Mouse (Mus musculus) spleen, adult 2 months (tissue): ENCODE data around the gene Calcb. TPM values are rescaled to one million over a fixed set of nuclear protein-coding genes. Genes with fewer than 3 reads are reported as not detected.

Experiments
- DNase-seq, 2 experiments: peaks; one replicate each; pipeline versions ENCODE4 v3.0.0 to v3.0.0-alpha.2; 2012 to 2021; ENCODE audit warnings: low spot score in 2 of 2, low read depth in 1 of 2
- H3K27ac ChIP-seq: fragments of 200-500 bp; 2 replicates; pipeline ENCODE4 v1.5.1; 2012; ENCODE audit warnings: low read length, inconsistent platforms; ENCODE audit not compliant: insufficient read depth
- H3K27me3 ChIP-seq: fragments of 200-500 bp; 2 replicates; pipeline ENCODE4 v1.6.1; 2012; ENCODE audit warnings: mild to moderate bottlenecking, moderate library complexity, low read length, inconsistent platforms; ENCODE audit not compliant: control insufficient read depth, insufficient read depth
- H3K36me3 ChIP-seq: fragments of 200-500 bp; 2 replicates; pipeline ENCODE4 v1.6.1; 2012; ENCODE audit warnings: mild to moderate bottlenecking, low read length, inconsistent platforms; ENCODE audit not compliant: control insufficient read depth, insufficient read depth
- H3K4me1 ChIP-seq: fragments of 200-500 bp; 2 replicates; pipeline ENCODE4 v1.6.1; 2011; ENCODE audit warnings: inconsistent platforms; ENCODE audit not compliant: control insufficient read depth, insufficient read depth, insufficient read length
- H3K4me3 ChIP-seq: fragments of 200-500 bp; 2 replicates; pipeline ENCODE4 v1.5.1; 2011; ENCODE audit warnings: mild to moderate bottlenecking, inconsistent platforms; ENCODE audit not compliant: insufficient read depth, insufficient read length; ENCODE audit errors: extremely low read depth
- CTCF ChIP-seq: fragments of 200-500 bp; IDR thresholded peaks from 2 replicates; pipeline ENCODE4 v1.5.1; 2011; ENCODE audit warnings: mild to moderate bottlenecking, inconsistent platforms; ENCODE audit not compliant: insufficient read depth, insufficient read length, insufficient replicate concordance; ENCODE audit errors: extremely low read depth
- POLR2A ChIP-seq: fragments of 200-500 bp; IDR thresholded peaks from 2 replicates; pipeline ENCODE4 v1.6.1; 2011; ENCODE audit warnings: low read depth, low read length, inconsistent platforms
- WGBS: fragments of 180-500 bp; shearing (Covaris S2); methylation state at CpG from one replicate; pipeline ENCODE4 v1.1.7; 2018; 5-methylcytosine and 5-hydroxymethylcytosine counted together
- polyA plus RNA-seq: library from polyadenylated mRNA; depleted of rRNA; stranded (reverse); fragments of >200 nt; gene quantifications from 2 replicates; pipeline ENCODE4 v1.2.3, GENCODE M21; 2012

Gene Calcb
- polyA plus RNA-seq, 1 experiment: not detected

DNA sequence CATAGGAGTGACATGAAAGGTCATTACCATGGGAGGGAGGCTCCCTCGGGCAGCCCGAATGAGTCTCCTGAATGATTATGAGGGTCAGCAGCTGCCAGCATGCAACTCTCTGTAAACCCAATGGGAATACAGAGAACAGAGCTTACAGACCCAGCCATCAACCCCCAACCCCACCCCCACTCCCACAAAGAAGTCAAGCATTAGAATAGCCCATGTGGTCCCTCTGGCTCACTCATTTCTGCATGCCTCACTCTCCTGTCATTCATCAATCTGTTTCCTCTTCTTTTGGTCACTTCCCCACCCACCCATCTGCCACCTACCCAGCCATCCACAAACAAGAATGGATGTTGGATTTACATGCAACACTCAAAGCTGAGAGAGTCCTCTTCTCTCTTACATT, 35.0 kb downstream of the Calcb start:
- Histone ChIP-seq H3K4me3 (no peak overlapping the region), H3K27ac (no peak overlapping the region), H3K27me3 (no peaks in the 10 kb centered on the region), H3K36me3 (no peaks in the 10 kb centered on the region), H3K4me1 (no peaks in the 10 kb centered on the region)
- DNase-seq: no peak
- WGBS: 86% methylated on average over 2 of the region's 2 CpGs
- TF ChIP-seq POLR2A: no peak
- TF ChIP-seq CTCF: no peak

DNA sequence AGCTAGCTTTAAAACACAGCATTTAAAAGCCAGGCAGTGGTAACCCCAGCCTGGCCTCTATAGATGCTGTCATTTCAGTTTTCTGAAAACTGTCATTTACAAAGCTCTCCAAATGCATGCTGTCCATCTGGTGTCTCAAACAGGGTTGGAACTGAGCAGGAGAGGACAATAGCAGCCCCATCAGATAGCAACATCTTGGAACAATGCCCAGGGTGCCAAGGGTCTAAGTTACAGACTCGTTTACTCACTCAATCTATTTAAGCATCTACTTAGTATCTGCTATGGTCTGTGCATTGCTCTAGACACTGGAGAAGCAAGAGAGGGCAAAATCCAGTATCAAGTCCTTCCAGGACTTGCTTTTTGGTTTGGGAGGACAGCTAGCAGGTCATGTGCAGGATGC, 35.8 kb downstream of the Calcb start:
- no peaks in the 10 kb centered on the region for H3K36me3 ChIP-seq
- no peak for TF ChIP-seq CTCF
- TF ChIP-seq POLR2A: no peak
- no peak overlapping the region for H3K27ac ChIP-seq
- no peaks in the 10 kb centered on the region for H3K27me3 ChIP-seq
- WGBS: 54% methylated on average over 1 of the region's 1 CpGs
- no peak for DNase-seq
- no peak overlapping the region for H3K4me3 ChIP-seq
- no peaks in the 10 kb centered on the region for H3K4me1 ChIP-seq

DNA sequence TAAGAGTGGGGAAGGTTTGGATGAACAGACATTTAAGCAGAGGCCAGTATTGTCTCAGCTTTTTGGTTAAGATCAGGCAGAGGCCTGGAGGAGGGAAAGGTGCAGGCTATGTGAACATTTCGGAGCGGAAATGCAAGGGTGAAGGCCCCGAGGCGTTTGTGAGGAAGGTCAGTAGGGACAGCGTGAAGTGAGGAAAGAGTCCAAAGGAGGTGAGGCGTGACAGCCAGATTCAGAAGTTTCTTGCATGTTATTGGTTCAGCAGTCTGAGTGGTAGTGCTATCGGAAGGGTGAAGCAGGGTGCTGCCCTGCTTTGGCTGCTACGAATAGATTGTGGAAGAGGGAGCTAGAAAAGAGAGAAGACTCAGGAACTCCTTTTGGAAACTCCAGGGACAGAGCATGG, 36.2 kb downstream of the Calcb start:
- Histone ChIP-seq H3K36me3 (no peaks in the 10 kb centered on the region), H3K4me1 (no peaks in the 10 kb centered on the region), H3K4me3 (no peak overlapping the region), H3K27ac (no peak overlapping the region), H3K27me3 (no peaks in the 10 kb centered on the region)
- no peak for DNase-seq
- WGBS: 89% methylated on average over 8 of the region's 8 CpGs
- TF ChIP-seq CTCF (no peak), POLR2A (no peak)

DNA sequence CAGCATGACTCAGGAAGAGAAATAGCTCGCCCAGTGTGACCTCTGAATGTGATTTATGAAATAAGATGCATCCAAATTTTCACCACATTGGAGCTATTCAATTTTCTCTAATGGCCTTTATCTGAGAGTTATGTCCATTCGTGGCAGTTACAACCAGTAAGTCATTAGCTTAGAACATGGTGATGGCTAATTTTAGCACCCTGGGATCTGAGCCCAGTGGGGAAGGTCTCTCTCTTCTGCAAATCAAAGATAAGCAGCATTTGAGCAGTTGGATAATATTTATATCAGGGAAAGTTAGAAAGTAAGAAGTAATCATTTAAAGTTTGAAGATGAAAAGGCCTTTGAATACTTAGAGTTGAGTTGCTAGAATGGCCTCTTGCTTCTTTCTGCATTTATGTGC, 44.2 kb downstream of the Calcb start:
- Histone ChIP-seq H3K36me3 (no peaks in the 10 kb centered on the region), H3K27me3 (no peaks in the 10 kb centered on the region), H3K4me1 (no peaks in the 10 kb centered on the region), H3K27ac (no peak overlapping the region), H3K4me3 (no peak overlapping the region)
- no peak for DNase-seq
- 58% methylated on average over 2 of the region's 2 CpGs for WGBS
- TF ChIP-seq POLR2A: no peak
- TF ChIP-seq CTCF: no peak

DNA sequence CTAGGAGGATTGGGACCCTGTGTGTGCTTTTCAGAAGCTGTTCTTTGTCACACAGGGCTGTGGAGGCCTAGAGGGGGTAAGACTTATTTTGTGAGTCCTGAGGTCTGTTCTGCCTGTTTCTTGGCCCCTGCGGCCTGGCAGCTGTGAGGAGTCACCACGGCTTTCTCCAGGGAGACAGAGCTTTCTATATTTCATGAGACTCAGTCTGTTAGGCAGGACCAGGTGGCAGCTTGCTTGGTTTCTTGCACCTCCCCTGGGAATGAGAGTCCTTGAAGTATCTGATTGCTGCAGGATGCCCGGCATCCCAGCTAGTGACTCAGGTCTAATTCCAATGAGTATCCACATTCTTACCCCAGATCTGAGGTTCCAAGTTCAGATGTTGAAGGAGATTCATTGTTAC, 46.8 kb downstream of the Calcb start:
- Histone ChIP-seq H3K4me3 (no peak overlapping the region), H3K27me3 (no peaks in the 10 kb centered on the region), H3K36me3 (no peaks in the 10 kb centered on the region), H3K4me1 (no peaks in the 10 kb centered on the region), H3K27ac (no peak overlapping the region)
- DNase-seq: no peak
- TF ChIP-seq CTCF: no peak
- 55% methylated on average over 3 of the region's 3 CpGs for WGBS

DNA sequence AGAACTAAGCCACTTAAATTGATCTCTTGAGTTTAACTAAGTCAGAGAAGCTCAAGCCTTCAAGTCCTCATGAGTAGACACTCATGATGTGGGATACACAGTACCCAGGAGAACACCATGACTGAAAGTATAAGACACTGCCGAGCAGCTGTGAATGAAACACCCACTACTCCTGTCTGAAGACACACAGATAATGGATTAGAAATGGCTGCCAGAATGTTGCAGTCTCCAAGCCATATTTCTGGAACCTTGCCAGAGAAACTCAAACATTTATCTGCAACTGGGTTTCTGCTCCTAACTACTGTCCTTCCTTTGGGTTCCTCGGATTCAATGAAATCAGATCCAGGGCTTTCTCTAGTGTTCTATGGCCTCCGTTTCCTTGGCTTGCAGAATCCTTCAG, 48.1 kb downstream of the Calcb start:
- no peak overlapping the region for H3K4me3 ChIP-seq
- no peak overlapping the region for H3K27ac ChIP-seq
- H3K36me3 ChIP-seq: no peaks in the 10 kb centered on the region
- no peak for DNase-seq
- TF ChIP-seq POLR2A (no peak), CTCF (no peak)
- H3K4me1 ChIP-seq: no peaks in the 10 kb centered on the region
- WGBS: 83% methylated on average over 3 of the region's 3 CpGs
- no peaks in the 10 kb centered on the region for H3K27me3 ChIP-seq

DNA sequence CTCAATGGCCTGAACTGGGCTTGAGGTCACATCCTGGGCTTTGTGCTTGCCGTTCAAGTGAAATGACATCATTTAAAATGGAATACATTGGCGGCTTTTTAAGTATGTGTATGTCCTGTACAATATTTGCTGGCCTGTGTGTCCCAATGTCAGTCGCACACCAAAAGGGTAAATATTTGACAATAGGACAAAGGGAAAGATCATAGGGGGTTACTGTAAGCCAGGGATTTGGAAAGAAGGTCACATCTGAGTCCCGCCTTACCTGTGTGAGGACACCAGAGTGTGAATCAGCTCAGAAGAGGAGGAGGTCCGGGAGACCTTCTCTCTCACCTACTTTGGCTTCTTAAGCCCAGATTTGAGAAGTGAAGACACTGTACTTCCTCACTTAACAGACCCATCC, 50.1 kb downstream of the Calcb start:
- no peak overlapping the region for H3K4me3 ChIP-seq
- no peaks in the 10 kb centered on the region for H3K36me3 ChIP-seq
- no peaks in the 10 kb centered on the region for H3K27me3 ChIP-seq
- 91% methylated on average over 5 of the region's 5 CpGs for WGBS
- no peak for DNase-seq
- no peak overlapping the region for H3K27ac ChIP-seq
- H3K4me1 ChIP-seq: no peaks in the 10 kb centered on the region
- TF ChIP-seq POLR2A (no peak), CTCF (no peak)

DNA sequence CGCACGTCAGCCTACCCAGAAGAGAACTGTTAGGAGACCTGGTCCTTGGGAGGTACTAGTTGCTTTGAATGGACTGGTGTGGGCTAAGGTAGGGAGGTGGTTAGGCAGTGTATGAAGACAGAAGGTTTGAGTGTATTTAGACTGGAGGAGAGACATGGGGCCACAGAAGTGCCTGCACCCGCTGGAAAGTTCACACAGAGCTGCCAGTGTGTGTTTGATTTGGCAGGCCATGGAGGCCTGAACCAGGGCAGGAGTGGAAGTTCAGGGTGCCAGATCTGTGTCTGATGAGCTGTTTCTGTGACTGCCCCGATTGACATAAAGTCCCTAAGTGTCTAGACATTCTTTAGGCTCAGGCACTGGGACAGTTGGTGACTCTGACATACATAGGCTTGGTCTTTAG, 50.6 kb downstream of the Calcb start:
- 89% methylated on average over 4 of the region's 4 CpGs for WGBS
- H3K4me3 ChIP-seq: no peak overlapping the region
- no peaks in the 10 kb centered on the region for H3K27me3 ChIP-seq
- no peaks in the 10 kb centered on the region for H3K4me1 ChIP-seq
- DNase-seq: no peak
- H3K27ac ChIP-seq: no peak overlapping the region
- no peak for TF ChIP-seq POLR2A
- no peak for TF ChIP-seq CTCF
- no peaks in the 10 kb centered on the region for H3K36me3 ChIP-seq
